Mouse (Mus musculus): ENCODE measurements around the gene Agfg1.

Agfg1 gene

GRCm38 (mm10) chr1:82825783-82826182 lies 13.5 kb upstream of the Agfg1 start:
- no peak for DNase-seq

- DNase-seq, result no peak
Observed at GRCm38 (mm10) chr1:82826911-82827310, 12.4 kb upstream of the Agfg1 start.

GRCm38 (mm10) chr1:82830771-82831170 lies 8.5 kb upstream of the Agfg1 start:
- no peak for DNase-seq

GRCm38 (mm10) chr1:82831547-82832240 lies 7.6 kb upstream of the Agfg1 start:
- no peak for DNase-seq

- DNase-seq, result no peak
Observed at GRCm38 (mm10) chr1:82832495-82833021, 6.7 kb upstream of the Agfg1 start.

GRCm38 (mm10) chr1:82833501-82833900 lies 5.8 kb upstream of the Agfg1 start:
- no peak for DNase-seq

GRCm38 (mm10) chr1:82834572-82834971 lies 4.7 kb upstream of the Agfg1 start:
- no peak for DNase-seq

- DNase-seq, result no peak
Observed at GRCm38 (mm10) chr1:82836342-82837217, 2.7 kb upstream of the Agfg1 start.

- no peak for DNase-seq
Observed at GRCm38 (mm10) chr1:82837579-82837978, 1.7 kb upstream of the Agfg1 start.

GRCm38 (mm10) chr1:82838469-82839295 lies 601 bp upstream of the Agfg1 start:
- no peak for DNase-seq

GRCm38 (mm10) chr1:82839614-82840421 lies 535 bp downstream of the Agfg1 start:
- DNase-seq, result peak in 1 of 2 experiments; percentile 32

GRCm38 (mm10) chr1:82855729-82856128 lies 16.4 kb downstream of the Agfg1 start:
- no peak for DNase-seq

GRCm38 (mm10) chr1:82858236-82858635 lies 19.0 kb downstream of the Agfg1 start:
- DNase-seq, result no peak

- no peak for DNase-seq
Observed at GRCm38 (mm10) chr1:82860391-82860790, 21.1 kb downstream of the Agfg1 start.

GRCm38 (mm10) chr1:82870202-82870601 lies 30.9 kb downstream of the Agfg1 start:
- DNase-seq, result no peak

GRCm38 (mm10) chr1:82879172-82879571 lies 39.9 kb downstream of the Agfg1 start:
- DNase-seq, result no peak

GRCm38 (mm10) chr1:82880196-82880595 lies 40.9 kb downstream of the Agfg1 start:
- peak in 1 of 2 experiments; percentile 5 for DNase-seq

- DNase-seq, result peak; percentile 16 to 28
Observed at GRCm38 (mm10) chr1:82893269-82893668, 54.0 kb downstream of the Agfg1 start.

GRCm38 (mm10) chr1:82900567-82900966 lies 61.3 kb downstream of the Agfg1 start:
- DNase-seq, result no peak

GRCm38 (mm10) chr1:82901201-82901600 lies 61.9 kb downstream of the Agfg1 start:
- no peak for DNase-seq

GRCm38 (mm10) chr1:82905886-82906285 lies 66.6 kb downstream of the Agfg1 start:
- DNase-seq, result no peak

GRCm38 (mm10) chr1:82913025-82913424 lies 73.7 kb downstream of the Agfg1 start, which contains the start of gene A030005L19Rik:
Gene A030005L19Rik, plus strand, starts transcription at chr1:82913325.
- DNase-seq, result no peak
